Mouse (Mus musculus) liver, embryonic 14 days (tissue): ENCODE measurements around the gene Tlx2. TPM values are rescaled to one million over a fixed set of nuclear protein-coding genes. Genes with fewer than 3 reads are reported as not detected.

Source experiments
- polyA plus RNA-seq: library from polyadenylated mRNA; depleted of rRNA; stranded (reverse); fragments of >200 nt; gene quantifications from 2 replicates; pipeline ENCODE4 v1.2.3, GENCODE M21; 2012; rRNA removed

Gene Tlx2
- polyA plus RNA-seq, result not detected in 2 replicates

GRCm38 (mm10) chr6:83070247-83070310 is at the start of gene Tlx2:
Gene Tlx2 (minus strand): TSS chr6:83070293.

GRCm38 (mm10) chr6:83115011-83115671 is 45.0 kb upstream of the Tlx2 start, which contains the start of gene Mogs:
Gene Mogs (plus strand): TSS chr6:83115496.

GRCm38 (mm10) chr6:83108762-83109668 is 38.9 kb upstream of the Tlx2 start, which contains the start of gene Mrpl53:
Gene Mrpl53 (plus strand): TSS chr6:83109040.

GRCm38 (mm10) chr6:83101316-83101687 is 31.2 kb upstream of the Tlx2 start, which contains the start of the genes Ccdc142 and Gm42688:
Gene Ccdc142 (plus strand): TSS chr6:83101601.
Gene Gm42688 (plus strand): TSS chr6:83101617.

GRCm38 (mm10) chr6:83086121-83087035 is 16.3 kb upstream of the Tlx2 start, which contains the start of gene Lbx2:
Gene Lbx2 (plus strand): TSS chr6:83086367.

GRCm38 (mm10) chr6:83077630-83078323 is 7.7 kb upstream of the Tlx2 start, which contains the start of gene Pcgf1:
Gene Pcgf1 (plus strand): TSS chr6:83077869.

GRCm38 (mm10) chr6:83057790-83058189 is 12.3 kb downstream of the Tlx2 start, which contains the start of gene Dqx1:
Gene Dqx1 (plus strand): TSS chr6:83057844.

GRCm38 (mm10) chr6:83054871-83055431 is 15.1 kb downstream of the Tlx2 start, which contains the start of gene Htra2:
Gene Htra2 (minus strand): TSS chr6:83055273.

GRCm38 (mm10) chr6:83054074-83054851 is 15.8 kb downstream of the Tlx2 start, which contains the start of gene Aup1:
Gene Aup1 (plus strand): TSS chr6:83054521.

GRCm38 (mm10) chr6:83033249-83034185 is 36.6 kb downstream of the Tlx2 start, which contains the start of the genes Dok1 and Loxl3:
Gene Dok1 (minus strand): TSS chr6:83033471.
Gene Loxl3 (plus strand): TSS chr6:83034173.

Other genes with a start within 250 kb of the Tlx2 start
- 0.02 and 0.05 TPM in 2 replicates for gene Sema4f, start 130.5 kb downstream of the Tlx2 start, polyA plus RNA-seq
- gene M1ap, start 123.4 kb downstream of the Tlx2 start, polyA plus RNA-seq, result 7.5 and 8.6 TPM in 2 replicates
- 13.6 and 15.5 TPM in 2 replicates for gene Dok1, start 36.8 kb downstream of the Tlx2 start, polyA plus RNA-seq
- 1.2 and 1.5 TPM in 2 replicates for gene Loxl3, start 36.1 kb downstream of the Tlx2 start, polyA plus RNA-seq
- gene Aup1, start 15.8 kb downstream of the Tlx2 start, polyA plus RNA-seq, result 147 and 167 TPM in 2 replicates
- 71.6 and 81.9 TPM in 2 replicates for gene Htra2, start 15.0 kb downstream of the Tlx2 start, polyA plus RNA-seq
- 6.2 and 8.0 TPM in 2 replicates for gene Dqx1, start 12.4 kb downstream of the Tlx2 start, polyA plus RNA-seq
- gene Pcgf1, start 7.6 kb upstream of the Tlx2 start, polyA plus RNA-seq, result 18.8 and 20.7 TPM in 2 replicates
- gene Lbx2, start 16.1 kb upstream of the Tlx2 start, polyA plus RNA-seq, result 0.18 and 0.19 TPM in 2 replicates
- gene Ccdc142, start 31.3 kb upstream of the Tlx2 start, polyA plus RNA-seq, result 1.0 and 1.1 TPM in 2 replicates
- 2.1 TPM in 2 replicates for gene Gm42688, start 31.3 kb upstream of the Tlx2 start, polyA plus RNA-seq
- 55.1 and 55.3 TPM in 2 replicates for gene Mrpl53, start 38.7 kb upstream of the Tlx2 start, polyA plus RNA-seq
- gene Mogs, start 45.2 kb upstream of the Tlx2 start, polyA plus RNA-seq, result 32.2 and 34.8 TPM in 2 replicates
- gene Wbp1, start 51.3 kb upstream of the Tlx2 start, polyA plus RNA-seq, result 23.2 and 27.5 TPM in 2 replicates
- 11.3 and 11.9 TPM in 2 replicates for gene Ino80b, start 55.1 kb upstream of the Tlx2 start, polyA plus RNA-seq
- 9.4 and 10.2 TPM in 2 replicates for gene Rtkn, start 65.2 kb upstream of the Tlx2 start, polyA plus RNA-seq
- gene Wdr54, start 86.1 kb upstream of the Tlx2 start, polyA plus RNA-seq, result 0.29 and 0.36 TPM in 2 replicates
- gene 1700003E16Rik, start 86.1 kb upstream of the Tlx2 start, polyA plus RNA-seq, result 0.01 and 0.02 TPM in 2 replicates
- gene Dctn1, start 95.6 kb upstream of the Tlx2 start, polyA plus RNA-seq, result 20.0 and 20.7 TPM in 2 replicates
- gene Slc4a5, start 149.5 kb upstream of the Tlx2 start, polyA plus RNA-seq, result 1.2 and 1.3 TPM in 2 replicates